Mouse (Mus musculus): ENCODE data around the gene Sike1.

Sike1 gene

GRCm38 (mm10) chr3:102995605-102996321, at the start of gene Sike1:
Gene Sike1, plus strand, starts transcription at chr3:102995708.
- peak; percentile 96 to 97 for DNase-seq

- DNase-seq: peak in 1 of 2 experiments; percentile 40
Measured at GRCm38 (mm10) chr3:102946312-102946711, 49.2 kb upstream of the Sike1 start.

DNA sequence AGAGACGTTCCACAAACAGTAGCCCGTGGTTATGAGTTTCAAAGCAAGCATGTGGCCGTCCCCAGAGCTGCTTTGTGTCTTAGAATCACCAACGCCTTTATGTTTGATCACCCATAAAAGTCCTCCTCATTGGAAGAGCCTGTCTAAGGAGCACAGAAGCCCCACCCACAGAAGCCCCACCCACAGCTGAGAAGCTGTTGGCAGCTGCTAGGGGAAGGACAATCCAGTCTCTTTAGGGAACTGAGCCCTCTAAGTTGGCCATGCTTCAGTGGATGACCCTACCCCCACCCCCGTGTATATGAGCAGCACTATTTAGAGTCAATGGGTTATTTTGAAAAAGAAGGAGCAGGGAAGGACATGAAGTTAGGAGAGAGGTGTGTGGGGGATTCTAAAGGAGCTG, 48.6 kb upstream of the Sike1 start:
- DNase-seq: peak in 1 of 2 experiments; percentile 20

DNA sequence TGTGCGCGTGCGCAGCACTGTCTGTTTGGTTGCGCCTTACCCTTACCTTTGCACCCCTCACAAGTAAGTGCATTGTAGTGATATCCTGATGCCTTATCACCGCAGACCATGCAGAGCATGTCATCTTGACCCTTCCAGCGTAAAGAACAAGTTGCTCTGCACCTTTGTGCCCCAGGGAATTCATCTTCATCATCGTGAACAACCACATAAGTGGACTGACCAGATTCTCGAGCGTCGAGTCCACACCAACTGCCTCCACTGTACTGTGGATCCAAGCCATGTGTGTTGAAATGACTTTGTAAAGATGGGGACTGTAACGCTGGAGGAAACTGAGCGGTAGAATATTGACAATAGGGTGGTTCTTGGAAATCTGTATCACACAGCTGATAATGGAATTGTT, 41.0 kb upstream of the Sike1 start:
- DNase-seq: peak in 1 of 2 experiments; percentile 30

DNA sequence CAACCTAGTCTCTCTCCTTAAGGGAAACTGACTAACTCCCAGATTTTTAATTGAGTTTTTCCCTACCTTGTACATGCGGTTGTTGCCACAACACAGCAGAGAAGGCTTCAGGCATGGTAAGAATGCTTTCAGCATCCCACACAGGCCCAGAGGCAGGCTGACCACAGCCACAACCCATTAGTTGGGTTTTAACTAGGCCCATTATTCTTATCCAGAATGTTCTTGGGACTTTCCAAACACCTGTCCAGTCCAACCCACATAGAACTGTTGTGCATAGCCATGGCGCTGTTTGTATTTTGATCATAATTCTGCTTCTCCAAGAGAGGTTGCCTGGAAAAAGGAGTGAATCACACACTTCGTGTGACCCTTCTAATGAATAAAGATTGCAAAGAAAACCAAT, 40.4 kb upstream of the Sike1 start:
- DNase-seq: no peak

- DNase-seq: peak; percentile 49 to 64
Measured at GRCm38 (mm10) chr3:102955596-102955995, 39.9 kb upstream of the Sike1 start.

- DNase-seq: no peak
Measured at GRCm38 (mm10) chr3:102964033-102964432, 31.5 kb upstream of the Sike1 start, which contains the start of gene Nr1h5. Gene Nr1h5, minus strand, starts transcription at chr3:102964133.

- peak; percentile 60 to 64 for DNase-seq
Measured at GRCm38 (mm10) chr3:102970067-102970466, 25.4 kb upstream of the Sike1 start.

DNA sequence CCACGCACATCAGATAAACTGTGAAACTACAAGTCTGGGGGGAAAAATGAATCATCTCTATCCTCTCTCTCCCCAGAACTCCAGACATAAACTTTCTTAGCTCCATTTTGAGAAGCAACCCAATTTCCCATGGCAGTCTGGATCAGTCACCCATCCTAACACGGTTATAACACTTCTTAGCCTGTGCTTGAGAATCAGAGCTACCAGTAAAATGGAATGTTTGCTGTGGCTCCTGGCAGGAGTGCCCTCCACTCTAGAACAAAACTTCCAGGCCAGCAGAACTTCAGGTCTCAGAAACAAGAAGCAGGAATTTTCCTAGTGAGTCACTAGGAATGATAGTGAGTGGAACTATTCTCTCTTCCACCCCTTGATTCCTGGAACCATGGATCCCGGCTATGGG, 25.0 kb upstream of the Sike1 start:
- DNase-seq: peak; percentile 11 to 18

- no peak for DNase-seq
Measured at GRCm38 (mm10) chr3:102976906-102977305, 18.6 kb upstream of the Sike1 start.

GRCm38 (mm10) chr3:102979550-102980348, 15.8 kb upstream of the Sike1 start:
- no peak for DNase-seq

DNA sequence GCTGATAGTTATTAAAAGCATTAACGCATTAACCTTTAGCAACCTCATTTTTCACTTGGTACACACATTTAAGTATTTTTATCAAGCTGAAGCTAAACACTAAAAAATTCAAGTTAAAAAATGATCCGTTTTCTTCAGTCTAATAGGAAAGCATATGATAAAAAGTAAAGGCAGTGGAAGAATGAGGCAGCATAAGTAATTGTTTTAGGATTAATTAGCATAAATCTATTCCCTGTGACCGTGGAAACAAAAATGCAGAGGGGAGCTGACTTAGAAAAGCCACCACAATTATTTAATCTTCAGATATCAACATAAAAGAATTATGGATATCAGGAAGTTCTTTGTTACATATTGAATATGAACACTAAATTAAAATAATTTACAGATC, 15.2 kb upstream of the Sike1 start:
- DNase-seq: no peak

DNA sequence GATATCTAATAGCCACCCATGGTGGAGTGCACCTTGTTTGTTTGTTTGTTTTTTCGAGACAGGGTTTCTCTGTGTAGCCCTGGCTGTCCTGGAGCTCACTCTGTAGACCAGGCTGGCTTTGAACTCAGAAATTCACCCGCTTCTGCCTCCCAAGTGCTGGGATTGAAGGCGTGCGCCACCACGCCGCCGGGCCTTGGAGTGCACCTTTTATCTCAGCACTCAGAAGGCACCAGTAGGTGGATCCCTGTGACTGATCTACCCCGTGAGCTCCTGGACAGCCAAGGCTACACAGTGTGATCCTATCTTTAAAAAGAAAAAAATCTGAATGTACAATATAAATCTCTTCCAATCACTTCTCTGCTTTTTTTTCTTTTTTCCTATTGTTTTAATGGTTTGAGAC, 4.5 kb upstream of the Sike1 start:
- no peak for DNase-seq

DNA sequence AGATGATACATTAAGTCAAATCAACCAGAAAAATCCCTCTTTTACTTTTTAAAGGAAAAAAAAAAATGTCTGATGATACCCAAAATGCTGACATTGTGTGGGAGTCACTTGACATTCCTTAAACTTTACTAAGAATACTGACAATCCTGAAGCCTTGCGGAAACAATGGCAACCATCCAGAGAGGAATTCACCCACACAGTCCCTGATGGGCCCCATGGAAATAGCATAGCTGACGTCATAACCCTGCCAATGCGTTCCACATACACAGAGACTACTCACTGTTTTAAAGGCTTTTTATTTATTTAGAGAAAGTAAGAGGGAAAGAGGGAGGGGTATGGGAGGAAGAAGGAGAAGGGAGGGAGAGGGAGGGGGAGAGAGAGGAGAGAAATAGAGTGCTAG, 2.6 kb upstream of the Sike1 start:
- DNase-seq: no peak

GRCm38 (mm10) chr3:102995233-102995604, 289 bp upstream of the Sike1 start:
- DNase-seq: no peak

- no peak for DNase-seq
Measured at GRCm38 (mm10) chr3:102997036-102997435, 1.5 kb downstream of the Sike1 start.

GRCm38 (mm10) chr3:102997591-102997990, 2.1 kb downstream of the Sike1 start:
- no peak for DNase-seq

- DNase-seq: no peak
Measured at GRCm38 (mm10) chr3:103001595-103001994, 6.1 kb downstream of the Sike1 start.

DNA sequence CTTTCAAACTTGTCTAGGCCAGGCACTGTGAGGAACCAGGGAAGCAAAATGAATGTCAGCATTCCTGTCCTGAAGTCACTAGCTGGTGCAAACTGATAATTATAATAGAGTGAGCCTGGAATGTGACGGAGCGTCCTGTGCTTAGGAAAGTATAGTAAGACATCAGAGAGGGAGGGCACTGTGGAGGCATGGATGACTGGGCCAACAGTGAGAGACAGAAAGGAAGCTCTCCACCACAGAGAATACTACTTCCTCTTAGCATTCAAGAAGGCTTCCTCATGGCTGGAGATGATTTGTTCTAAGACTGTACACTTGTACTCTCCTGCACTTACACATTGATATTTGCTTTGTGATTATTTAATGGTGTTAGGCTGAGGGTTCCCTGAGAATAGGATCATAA, 21.8 kb downstream of the Sike1 start:
- no peak for DNase-seq

- no peak for DNase-seq
Measured at GRCm38 (mm10) chr3:103019462-103019861, 24.0 kb downstream of the Sike1 start.

- peak; percentile 98 for DNase-seq
Measured at GRCm38 (mm10) chr3:103020249-103020942, 24.9 kb downstream of the Sike1 start, which contains the start of gene Csde1. Gene Csde1, plus strand, starts transcription at chr3:103020426.

GRCm38 (mm10) chr3:103020943-103021638, 25.6 kb downstream of the Sike1 start:
- peak; percentile 92 to 94 for DNase-seq

DNA sequence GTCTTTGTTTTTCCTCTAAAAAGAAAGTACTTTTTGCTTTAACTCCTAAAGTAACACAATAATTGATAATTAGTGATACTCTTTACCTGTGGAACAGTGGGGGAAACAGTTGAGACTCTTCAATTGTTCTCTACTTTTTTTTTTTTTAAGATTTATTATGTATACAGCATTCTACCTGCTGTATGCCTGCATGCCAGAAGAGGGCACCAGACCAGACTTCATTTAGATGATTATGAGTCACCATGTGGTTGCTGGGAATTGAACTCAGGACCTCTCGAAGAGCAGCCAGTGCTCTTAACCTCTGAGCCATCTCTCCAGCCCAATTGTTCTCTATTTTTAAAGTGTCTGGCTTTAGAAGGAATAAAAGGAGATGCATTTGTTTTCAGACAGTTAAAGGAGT, 30.7 kb downstream of the Sike1 start:
- peak in 1 of 2 experiments; percentile 19 for DNase-seq

All from lung, adult 18-20 months (tissue).